Mouse (Mus musculus) frontal cortex, postnatal 36 days (tissue): ENCODE data around the gene Ehhadh.
"Not testable (repeated sequence)": the region's sequence is repeated elsewhere in the genome, so short reads cannot be mapped to it uniquely, and the experiment has no call there.

ENCODE experiments used
- DNase-seq, 2 experiments: peaks; one replicate each; pipeline ENCODE4 v3.0.0; 2022; ENCODE audit warnings: low spot score in 2 of 2

The Ehhadh gene

DNA sequence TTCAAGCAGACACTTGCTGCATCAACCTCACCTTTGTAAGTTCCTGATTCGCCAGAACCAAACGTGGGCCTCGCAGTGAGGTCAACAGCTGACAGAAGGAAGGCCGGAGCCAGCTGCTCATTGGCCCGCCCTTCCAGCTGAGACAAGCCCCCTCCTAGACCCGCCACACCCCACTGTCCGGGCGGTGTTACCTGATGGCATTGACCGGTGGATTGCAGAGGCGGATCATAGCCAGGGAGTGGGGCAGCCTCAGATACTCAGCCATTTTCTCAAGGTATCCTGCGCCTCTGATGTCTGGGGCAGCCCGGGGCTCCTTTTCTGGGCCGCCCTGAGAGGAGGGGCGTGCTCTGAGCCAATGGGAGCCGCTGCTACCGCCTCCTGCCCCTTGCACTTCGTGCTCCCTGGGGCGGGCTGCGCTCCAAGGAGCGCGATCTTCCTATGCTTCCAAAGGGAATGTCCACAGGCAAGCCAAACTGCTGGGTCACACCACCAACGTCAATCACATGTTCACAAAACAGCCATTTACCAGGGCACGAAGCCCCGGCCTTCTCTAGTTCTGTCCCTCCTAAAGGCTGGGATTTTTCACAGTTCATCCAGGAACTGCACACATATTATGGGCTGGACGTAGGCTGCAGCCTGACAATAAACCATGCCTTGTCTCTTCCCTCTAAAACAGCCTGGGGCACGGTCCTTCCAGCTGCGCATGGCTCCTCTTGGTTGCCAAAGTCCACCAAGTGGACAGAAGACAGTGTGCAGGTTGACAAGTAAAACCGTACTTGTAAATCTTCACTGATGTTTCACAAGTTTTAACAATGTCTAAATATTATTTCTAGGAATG lies at the start of gene Ehhadh:
Gene Ehhadh (minus strand): TSS at position 292 of the 838 bp plus-strand sequence.
- DNase-seq: peak in 1 of 2 experiments; percentile 29

DNA sequence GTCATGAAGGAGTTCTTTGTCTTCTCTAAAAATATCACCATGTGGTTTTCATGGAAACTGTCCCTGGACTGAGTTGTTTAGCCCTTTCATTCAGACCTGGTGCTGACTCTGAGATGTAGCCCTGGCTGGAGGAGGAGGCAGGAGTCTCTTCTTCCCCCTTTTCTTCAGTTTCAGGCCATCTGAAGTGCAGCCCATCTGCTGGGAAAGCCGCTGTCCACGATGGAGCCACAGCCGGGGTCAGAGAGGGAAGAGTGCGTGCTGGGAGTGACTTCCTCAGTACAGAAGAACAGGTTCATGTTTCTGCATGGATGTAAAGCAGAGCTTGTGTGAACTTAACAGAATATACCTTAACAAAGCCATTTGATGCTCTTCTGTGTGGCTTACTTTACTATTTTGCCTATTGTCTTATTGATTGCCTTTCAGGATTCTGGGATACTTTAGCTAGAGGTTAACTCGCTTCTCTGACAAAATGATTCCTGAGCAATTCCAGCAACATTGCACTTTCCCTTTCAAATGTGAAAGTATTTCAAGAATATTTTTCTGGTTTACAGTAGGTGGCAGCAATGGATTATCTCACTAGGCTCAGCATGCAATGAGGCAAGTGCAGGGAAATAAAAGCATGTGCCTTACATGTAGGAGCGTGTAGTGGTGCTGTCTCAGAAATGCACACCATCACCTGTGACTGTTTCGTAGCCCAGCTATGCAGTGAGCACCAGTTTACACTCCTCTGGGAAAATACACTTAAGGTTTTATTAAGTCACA lies 48.9 kb upstream of the Ehhadh start:
- DNase-seq: no peak

DNA sequence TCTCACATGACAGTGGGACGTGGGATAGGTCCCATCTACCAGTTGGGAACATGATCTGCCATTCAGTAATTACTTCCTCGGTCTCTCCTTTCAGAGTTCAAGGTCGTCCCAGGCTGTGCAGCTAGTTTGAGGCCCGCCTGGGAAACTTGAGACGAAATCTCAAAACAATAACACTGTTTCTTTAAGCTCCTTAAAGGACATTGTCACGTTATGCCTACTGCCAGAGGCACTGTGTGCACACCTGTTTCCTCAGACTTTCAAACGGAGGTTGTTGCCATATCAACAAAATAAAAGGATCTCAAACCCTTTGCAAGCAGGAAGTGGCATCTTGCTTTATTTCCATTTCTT lies 48.0 kb upstream of the Ehhadh start:
- no peak for DNase-seq

GRCm38 (mm10) chr16:21834866-21835583 lies 47.4 kb upstream of the Ehhadh start:
- DNase-seq: no peak

- no peak for DNase-seq
These were observed 46.4 kb upstream of the Ehhadh start for GRCm38 (mm10) chr16:21833970-21834369.

GRCm38 (mm10) chr16:21833469-21833868 lies 45.9 kb upstream of the Ehhadh start:
- no peak for DNase-seq

DNA sequence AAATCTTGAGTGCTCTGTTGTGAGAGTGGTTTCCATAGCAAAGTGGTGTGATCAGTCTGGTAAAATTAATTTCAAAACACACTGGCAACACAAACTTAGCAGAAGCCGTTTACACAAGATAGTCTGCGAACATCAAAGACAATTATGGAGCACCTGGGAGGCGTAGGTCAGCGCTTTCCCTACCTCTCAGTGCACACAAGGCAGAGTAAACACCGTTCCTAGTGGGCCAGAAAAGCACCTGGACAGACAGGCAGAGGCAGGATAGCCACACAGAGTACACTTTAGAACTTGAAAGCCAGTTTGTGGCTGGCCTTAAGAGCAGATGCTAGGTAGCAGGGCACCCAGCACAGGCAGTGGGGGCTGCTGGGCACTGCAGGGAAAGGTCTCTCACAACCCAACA lies 44.2 kb upstream of the Ehhadh start:
- DNase-seq: no peak

GRCm38 (mm10) chr16:21830784-21831183 lies 43.2 kb upstream of the Ehhadh start:
- no peak for DNase-seq

DNA sequence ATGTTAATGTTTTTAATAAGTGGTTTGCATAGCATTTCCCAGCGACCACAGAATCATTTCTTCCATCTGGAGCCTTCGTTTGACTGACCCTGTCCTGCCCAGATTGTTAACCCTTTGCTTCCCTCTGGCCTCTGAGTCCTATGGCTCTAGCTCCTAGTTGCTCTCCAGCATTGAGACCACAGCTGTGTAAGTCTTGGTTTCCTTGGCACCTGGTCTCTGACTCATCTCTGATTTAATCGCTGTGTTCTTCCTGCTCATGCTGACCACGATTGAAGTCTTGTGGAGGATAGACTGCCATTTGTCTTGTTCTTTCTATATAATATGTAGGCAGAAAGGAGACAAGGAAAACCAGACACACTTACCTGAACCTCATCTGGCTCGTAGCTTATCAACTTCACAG lies 42.1 kb upstream of the Ehhadh start:
- no peak for DNase-seq

DNA sequence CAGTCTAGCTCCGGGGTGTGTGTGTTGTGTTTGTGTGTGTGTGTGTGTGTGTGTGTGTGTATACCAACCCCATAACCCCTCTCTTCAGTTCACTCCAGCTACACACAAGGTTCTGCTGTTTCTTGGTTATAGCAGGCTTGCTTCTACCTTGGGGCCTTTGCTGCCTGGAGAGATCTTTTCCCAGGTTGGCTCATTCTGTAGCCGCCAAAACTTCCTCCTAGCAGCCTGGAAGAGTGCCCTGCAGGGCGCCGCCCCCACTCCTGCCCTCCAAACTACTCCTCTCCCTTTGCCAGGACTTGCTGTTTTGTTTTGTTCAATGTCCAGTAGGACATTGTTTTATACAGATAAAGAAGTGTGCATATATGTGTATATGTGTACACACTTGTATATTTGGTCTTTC lies 40.0 kb upstream of the Ehhadh start:
- DNase-seq: no peak

- DNase-seq: no peak
These were observed 39.5 kb upstream of the Ehhadh start for GRCm38 (mm10) chr16:21827153-21827552.

DNA sequence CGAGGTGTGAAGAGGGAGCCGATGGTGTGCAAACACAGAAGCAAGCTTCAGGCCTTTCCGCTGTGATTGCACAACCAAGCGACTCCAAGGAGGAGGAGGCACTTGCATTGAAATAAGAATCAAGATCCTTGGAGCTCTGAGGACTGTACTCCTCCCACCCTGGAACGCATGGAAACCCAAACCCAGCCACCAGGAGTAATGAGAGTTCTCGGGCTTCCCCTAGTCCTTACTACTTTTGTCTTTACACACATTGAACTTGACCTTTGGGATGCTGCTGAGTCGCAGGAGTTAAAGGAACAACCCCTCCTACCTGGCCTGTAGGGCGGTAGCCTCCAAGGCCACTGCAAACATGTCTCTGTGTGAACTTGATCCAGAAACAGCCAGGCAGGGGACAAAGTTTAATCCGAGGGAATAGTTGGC lies 38.0 kb upstream of the Ehhadh start:
- DNase-seq: no peak

DNA sequence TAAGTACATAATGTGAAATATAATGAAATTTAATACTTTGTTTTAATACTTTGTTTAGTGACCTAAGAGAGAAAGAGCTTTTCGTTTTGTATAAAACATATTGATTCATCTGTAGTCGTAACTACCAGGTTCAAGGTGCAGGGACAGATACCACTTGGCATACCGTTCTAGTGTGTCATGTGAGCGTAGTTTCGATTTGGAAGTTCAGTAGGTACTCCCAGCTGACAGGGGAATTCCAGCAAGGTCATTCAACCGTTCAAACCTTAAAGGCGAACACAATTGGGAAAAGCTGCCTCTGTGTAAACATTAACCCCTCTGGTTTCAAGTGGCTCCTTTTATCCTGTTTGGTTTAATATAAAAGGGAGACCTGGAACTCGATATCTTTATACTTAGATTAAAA lies 31.0 kb upstream of the Ehhadh start:
- DNase-seq: no peak

- no peak for DNase-seq
These were observed 30.5 kb upstream of the Ehhadh start for GRCm38 (mm10) chr16:21818132-21818531.

- no peak for DNase-seq
These were observed 28.0 kb upstream of the Ehhadh start for GRCm38 (mm10) chr16:21815669-21816010.

GRCm38 (mm10) chr16:21814861-21815668 lies 27.5 kb upstream of the Ehhadh start:
- DNase-seq: peak; percentile 35 to 79

- DNase-seq: no peak
These were observed 25.7 kb upstream of the Ehhadh start for GRCm38 (mm10) chr16:21813164-21813834.

GRCm38 (mm10) chr16:21807786-21808185 lies 20.2 kb upstream of the Ehhadh start:
- DNase-seq: not testable (repeated sequence)

DNA sequence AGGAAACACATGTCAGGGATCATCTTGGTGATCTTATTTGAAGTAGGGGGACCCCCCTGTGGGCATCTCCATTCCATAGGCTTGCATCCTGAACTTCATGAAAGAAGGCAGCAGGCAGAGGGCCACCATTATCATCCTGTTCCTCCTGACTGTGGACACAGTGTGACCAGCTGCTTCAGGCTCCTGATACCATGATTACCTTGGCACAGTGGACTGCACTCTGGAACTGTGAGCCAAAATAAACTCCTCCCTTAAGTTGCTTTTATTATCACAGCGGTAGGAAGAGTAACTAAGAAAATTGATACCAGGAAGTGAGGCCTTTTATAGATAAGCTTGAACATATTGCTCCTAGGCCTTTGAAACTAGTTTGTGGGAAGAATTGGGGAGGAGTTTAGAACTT lies 19.3 kb upstream of the Ehhadh start:
- no peak for DNase-seq

- no peak for DNase-seq
These were observed 16.7 kb upstream of the Ehhadh start for GRCm38 (mm10) chr16:21804258-21804657.

- DNase-seq: no peak
These were observed 7.5 kb upstream of the Ehhadh start for GRCm38 (mm10) chr16:21795071-21795470.
